Mouse (Mus musculus): ENCODE data around the gene Zrsr2. TPM values are rescaled to one million over a fixed set of nuclear protein-coding genes. Genes with fewer than 3 reads are reported as not detected.

The Zrsr2 gene
- 88.2 TPM for polyA plus RNA-seq (2014; fragmentation: Illumina TruSeq; extraction: RNeasy Lipid Tissue Mini Kit (QIAGEN cat#74804); ENCODE audit: low read depth, low replicate concordance)

DNA sequence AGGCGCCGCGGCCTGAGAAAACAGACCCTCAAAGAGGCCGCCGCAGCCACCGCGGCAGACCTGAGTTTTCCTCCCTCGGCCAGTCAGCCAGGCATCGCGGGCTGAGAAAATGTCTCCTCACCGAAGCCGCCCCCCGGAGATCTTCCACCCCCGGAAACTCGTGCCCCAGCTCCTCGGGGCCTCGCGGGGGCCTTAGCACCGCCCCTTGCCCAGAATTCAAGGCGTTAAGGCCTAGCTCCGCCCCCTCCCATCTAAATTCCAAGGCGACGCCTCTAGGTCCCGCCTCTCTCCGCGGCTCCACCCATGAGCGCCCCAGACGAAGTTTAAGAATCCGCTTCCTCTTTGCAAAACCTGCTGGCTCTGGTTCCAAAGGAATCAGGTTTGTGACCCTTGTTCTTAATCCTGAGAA is at the start of gene Zrsr2:
TSS of gene Zrsr2 (minus strand) at position 195 of the 409 bp plus-strand sequence.

DNA sequence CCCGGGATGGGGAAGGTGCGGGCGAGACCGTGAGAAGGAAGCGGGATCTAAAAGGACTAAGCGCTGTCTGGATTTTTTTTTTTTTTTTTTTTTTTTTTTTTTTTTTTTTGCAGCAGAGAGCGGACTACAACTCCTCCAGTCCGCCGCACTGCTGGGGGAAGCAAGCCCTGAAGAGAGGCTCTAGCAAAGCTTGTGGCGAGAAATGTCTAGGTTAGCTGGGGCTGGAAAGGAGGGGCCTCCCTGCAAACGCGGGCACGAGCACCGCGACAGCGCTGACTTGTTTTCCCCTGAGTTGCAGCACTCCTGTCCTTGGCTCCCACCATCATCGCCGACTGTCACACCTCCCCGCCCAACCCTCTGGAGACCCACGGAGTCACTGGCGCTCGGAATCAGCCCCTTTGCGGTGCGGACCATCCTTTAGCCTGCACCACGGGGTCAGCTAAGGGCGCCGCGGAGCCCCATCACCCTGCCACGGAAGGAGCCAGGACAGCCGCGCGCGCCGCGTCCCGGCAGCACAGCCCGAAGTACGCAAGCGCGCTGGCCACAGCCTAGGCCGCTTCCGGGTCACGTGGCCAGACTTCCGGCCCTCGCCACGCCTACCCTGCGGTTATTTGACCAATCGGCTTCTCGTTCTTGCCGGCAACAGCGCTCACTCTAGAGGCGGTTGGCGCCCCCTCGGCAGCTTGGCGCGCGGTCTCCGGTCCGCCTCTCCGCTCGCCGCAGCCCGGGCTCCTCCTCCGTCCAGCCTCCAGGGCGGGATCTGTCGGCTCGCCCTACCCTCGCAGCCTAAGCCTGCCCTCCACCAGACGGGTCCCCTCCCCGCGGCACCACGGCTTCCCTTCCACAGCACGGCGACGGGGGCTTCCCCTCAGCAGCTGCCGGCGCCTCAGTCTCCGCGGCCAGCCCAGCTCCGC is 49.9 kb downstream of the Zrsr2 start, which contains the start of gene Ap1s2:
TSS of gene Ap1s2 (plus strand) at position 681 of the 914 bp plus-strand sequence.

Other genes starting within 250 kb of the Zrsr2 start
- gene Rnf138rt1, start 197.3 kb downstream of the Zrsr2 start, polyA plus RNA-seq (2014; fragmentation: Illumina TruSeq; extraction: RNeasy Lipid Tissue Mini Kit (QIAGEN cat#74804); ENCODE audit: low read depth, low replicate concordance): not detected
- 67.1 TPM for gene Ap1s2, start 49.6 kb downstream of the Zrsr2 start, polyA plus RNA-seq (2014; fragmentation: Illumina TruSeq; extraction: RNeasy Lipid Tissue Mini Kit (QIAGEN cat#74804); ENCODE audit: low read depth, low replicate concordance)
- 3.3 TPM for gene Car5b, start 69.3 kb upstream of the Zrsr2 start, polyA plus RNA-seq (2014; fragmentation: Illumina TruSeq; extraction: RNeasy Lipid Tissue Mini Kit (QIAGEN cat#74804); ENCODE audit: low read depth, low replicate concordance)
- gene Siah1b, start 117.8 kb upstream of the Zrsr2 start, polyA plus RNA-seq (2014; fragmentation: Illumina TruSeq; extraction: RNeasy Lipid Tissue Mini Kit (QIAGEN cat#74804); ENCODE audit: low read depth, low replicate concordance): 8.4 TPM
- gene Cltrn, start 130.2 kb upstream of the Zrsr2 start, polyA plus RNA-seq (2014; fragmentation: Illumina TruSeq; extraction: RNeasy Lipid Tissue Mini Kit (QIAGEN cat#74804); ENCODE audit: low read depth, low replicate concordance): not detected
- 18.1 TPM for gene Ace2, start 180.7 kb upstream of the Zrsr2 start, polyA plus RNA-seq (2014; fragmentation: Illumina TruSeq; extraction: RNeasy Lipid Tissue Mini Kit (QIAGEN cat#74804); ENCODE audit: low read depth, low replicate concordance)